Mouse (Mus musculus): ENCODE results near the gene Anp32a.

GRCm38 (mm10) chr9:62354838-62355719, 14.0 kb downstream of the Anp32a start:
- TF ChIP-seq CTCF (IDR thresholded peaks at IDR 0.05) (no peak), EP300 (IDR thresholded peaks at IDR 0.05) (no peak)

Measured in lung, postnatal 0 days (tissue).